Mouse (Mus musculus) left cerebral cortex, adult 6 months (tissue): ENCODE data around the gene Tmem230. TPM values are rescaled to one million over a fixed set of nuclear protein-coding genes. Genes with fewer than 3 reads are reported as not detected.

ENCODE experiments used
- long read RNA-seq, 2 experiments: library from polyadenylated mRNA; unstranded; transcript quantifications; one replicate each; pipeline ENCODE4 v2.0.0; 2019 to 2020
- polyA plus RNA-seq: library from polyadenylated mRNA; unstranded; fragments of <200 nt; fragmentation: Nextera tagmentation; gene quantifications from 2 replicates; pipeline ENCODE4 v1.2.3, GENCODE M21; 2021

The Tmem230 gene
- 55.3 and 65.5 TPM in 2 replicates for polyA plus RNA-seq
- long read RNA-seq, experiment 1, transcript Tmem230-202 (4 exons, 1,551 nt) = minor isoform, 15 of 149 reads
- long read RNA-seq, experiment 1, transcript Tmem230-201 (4 exons, 1,612 nt) = major isoform, 125 of 149 reads
- long read RNA-seq, experiment 1, partial matches to known transcripts = 0 of 149 reads
- long read RNA-seq, experiment 1, other reads (novel, unspliced or antisense) = 4 of 149 reads
- long read RNA-seq, experiment 2, transcript Tmem230-202 (4 exons, 1,551 nt) = minor isoform, 7 of 68 reads
- long read RNA-seq, experiment 2, transcript Tmem230-201 (4 exons, 1,612 nt) = major isoform, 54 of 68 reads
- long read RNA-seq, experiment 2, partial matches to known transcripts = 6 of 68 reads
- long read RNA-seq, experiment 2, other reads (novel, unspliced or antisense) = 1 of 68 reads

GRCm38 (mm10) chr2:132247539-132248313, at the start of gene Tmem230:
Gene Tmem230, minus strand, starts transcription at chr2:132247807.

GRCm38 (mm10) chr2:132262879-132263398, 15.3 kb upstream of the Tmem230 start, which contains the start of gene Cds2:
Gene Cds2, plus strand, starts transcription at chr2:132263148.

GRCm38 (mm10) chr2:132252542-132253528, 5.2 kb upstream of the Tmem230 start, which contains the start of gene Pcna:
Gene Pcna, minus strand, starts transcription at chr2:132253314.

Other genes with a start within 250 kb of the Tmem230 start
- gene Rassf2, start 217.5 kb downstream of the Tmem230 start, polyA plus RNA-seq = 8.8 and 11.6 TPM in 2 replicates
- gene Slc23a2, start 102.7 kb downstream of the Tmem230 start, polyA plus RNA-seq = 39.2 and 40.0 TPM in 2 replicates
- gene Pcna, start 5.5 kb upstream of the Tmem230 start, polyA plus RNA-seq = 65.4 and 73.1 TPM in 2 replicates
- 41.0 and 150 TPM in 2 replicates for gene Cds2, start 15.3 kb upstream of the Tmem230 start, polyA plus RNA-seq
- gene Prokr2, start 137.6 kb upstream of the Tmem230 start, polyA plus RNA-seq = 0.44 and 0.61 TPM in 2 replicates